Mouse (Mus musculus) leukemia stem cell, adult 10-12 weeks (primary cell): ENCODE results near the gene Clec4b1. TPM values are rescaled to one million over a fixed set of nuclear protein-coding genes. Genes with fewer than 3 reads are reported as not detected.

Experiments used
- polyA plus RNA-seq: library from polyadenylated mRNA; stranded (reverse); fragments of >175 nt; gene quantifications from 2 replicates; pipeline ENCODE4 v1.2.3, GENCODE M21; 2012; ENCODE audit warnings: low replicate concordance

Clec4b1 gene
- polyA plus RNA-seq = not detected in 2 replicates

GRCm38 (mm10) chr6:123049742-123050372, at the start of gene Clec4b1:
TSS of gene Clec4b1 (plus strand) at chr6:123049962.

GRCm38 (mm10) chr6:123106128-123106527, 56.4 kb downstream of the Clec4b1 start, which contains the start of gene Clec4a2:
TSS of gene Clec4a2 (plus strand) at chr6:123106428.

Other genes starting within 250 kb of the Clec4b1 start
- gene Slc2a3, start 248.3 kb upstream of the Clec4b1 start, polyA plus RNA-seq = 9.0 and 24.9 TPM in 2 replicates
- gene Foxj2, start 230.0 kb upstream of the Clec4b1 start, polyA plus RNA-seq = 44.4 and 63.1 TPM in 2 replicates
- 0.03 TPM in 1 of 2 replicates, not detected in the other for gene C3ar1, start 193.8 kb upstream of the Clec4b1 start, polyA plus RNA-seq
- 11.0 and 14.8 TPM in 2 replicates for gene Necap1, start 175.5 kb upstream of the Clec4b1 start, polyA plus RNA-seq
- 0.78 and 1.4 TPM in 2 replicates for gene Clec4a1, start 128.1 kb upstream of the Clec4b1 start, polyA plus RNA-seq
- gene Clec4a3, start 97.4 kb upstream of the Clec4b1 start, polyA plus RNA-seq = 1.7 TPM in 1 of 2 replicates, not detected in the other
- not detected in 2 replicates for gene Clec4a4, start 59.6 kb upstream of the Clec4b1 start, polyA plus RNA-seq
- 2.3 and 3.5 TPM in 2 replicates for gene Clec4a2, start 56.5 kb downstream of the Clec4b1 start, polyA plus RNA-seq
- not detected in 2 replicates for gene Clec4b2, start 122.9 kb downstream of the Clec4b1 start, polyA plus RNA-seq
- gene Clec4n, start 179.9 kb downstream of the Clec4b1 start, polyA plus RNA-seq = 2.4 TPM in 1 of 2 replicates, not detected in the other
- gene Clec4d, start 212.1 kb downstream of the Clec4b1 start, polyA plus RNA-seq = 0.14 TPM in 1 of 2 replicates, not detected in the other
- gene Clec4e, start 239.9 kb downstream of the Clec4b1 start, polyA plus RNA-seq = 0.13 TPM in 1 of 2 replicates, not detected in the other